Mouse (Mus musculus) intestine, embryonic 14.5 days (tissue): Measurements from ENCODE around the gene B4galnt1. TPM values are rescaled to one million over a fixed set of nuclear protein-coding genes. Genes with fewer than 3 reads are reported as not detected.
A peak's percentile ranks its signal among the peaks of the same experiment; 100 is the strongest.
"Not testable (repeated sequence)": the region's sequence is repeated elsewhere in the genome, so short reads cannot be mapped to it uniquely, and the experiment has no call there.

Experiments
- ATAC-seq: fragments of 200-750 bp; cut with Nextera tagmentation; replicated peaks from 2 replicates; pipeline ENCODE4 v1.8.0; 2017; ENCODE audit warnings: low read depth, moderate number of reproducible peaks, moderate TSS enrichment, moderate library complexity; ENCODE audit not compliant: low FRiP score, low TSS enrichment
- DNase-seq: peaks from one replicate; pipeline ENCODE4 v3.0.0-alpha.2; 2018; ENCODE audit warnings: low spot score
- H3K27ac ChIP-seq: fragments of 300-500 bp; sonication (generic); 2 replicates; pipeline ENCODE4 v1.5.1; 2014; ENCODE audit warnings: low read depth, mild to moderate bottlenecking, control low read depth
- H3K27me3 ChIP-seq: fragments of 300-500 bp; sonication (generic); replicated peaks from 2 replicates; pipeline ENCODE4 v1.6.1; 2014; ENCODE audit warnings: low read length, control low read depth; ENCODE audit not compliant: control insufficient read depth, insufficient read depth
- H3K36me3 ChIP-seq: fragments of 300-500 bp; sonication (generic); 2 replicates; pipeline ENCODE4 v1.6.1; 2014; ENCODE audit warnings: low read length, control low read depth; ENCODE audit not compliant: control insufficient read depth, insufficient read depth
- H3K4me1 ChIP-seq: fragments of 300-500 bp; sonication (generic); replicated peaks from 2 replicates; pipeline ENCODE4 v1.6.1; 2014; ENCODE audit warnings: low read length, control low read depth, mixed read lengths; ENCODE audit not compliant: control insufficient read depth, insufficient read depth
- H3K4me2 ChIP-seq: fragments of 300-500 bp; sonication (generic); 2 replicates; pipeline ENCODE4 v1.6.1; 2014; ENCODE audit warnings: low read length
- H3K4me3 ChIP-seq: fragments of 300-500 bp; sonication (generic); 2 replicates; pipeline ENCODE4 v1.5.1; 2014; ENCODE audit warnings: low read depth, low read length, control low read depth, mixed read lengths
- H3K9ac ChIP-seq: fragments of 300-500 bp; sonication (generic); 2 replicates; pipeline ENCODE4 v1.6.1; 2014; ENCODE audit warnings: mild to moderate bottlenecking, low read length
- H3K9me3 ChIP-seq: fragments of 300-500 bp; sonication (generic); 2 replicates; pipeline ENCODE4 v1.6.1; 2016; ENCODE audit warnings: low read length, control low read depth; ENCODE audit not compliant: control insufficient read depth
- WGBS: fragments of 180-500 bp; shearing (Covaris S2); extraction: QIAGEN DNeasy Blood & Tissue Kit; methylation state at CpG from one replicate; pipeline ENCODE4 v1.1.7; 2014; 5-methylcytosine and 5-hydroxymethylcytosine counted together
- polyA plus RNA-seq: library from polyadenylated mRNA; unstranded; fragments of >200 nt; fragmentation: Nextera tagmentation; extraction: Ambion mirVana; gene quantifications from 2 replicates; pipeline ENCODE4 v1.2.1, GENCODE M21; 2014

The B4galnt1 gene
- polyA plus RNA-seq, 1 experiment from 2014 or later = 66.0 TPM

DNA sequence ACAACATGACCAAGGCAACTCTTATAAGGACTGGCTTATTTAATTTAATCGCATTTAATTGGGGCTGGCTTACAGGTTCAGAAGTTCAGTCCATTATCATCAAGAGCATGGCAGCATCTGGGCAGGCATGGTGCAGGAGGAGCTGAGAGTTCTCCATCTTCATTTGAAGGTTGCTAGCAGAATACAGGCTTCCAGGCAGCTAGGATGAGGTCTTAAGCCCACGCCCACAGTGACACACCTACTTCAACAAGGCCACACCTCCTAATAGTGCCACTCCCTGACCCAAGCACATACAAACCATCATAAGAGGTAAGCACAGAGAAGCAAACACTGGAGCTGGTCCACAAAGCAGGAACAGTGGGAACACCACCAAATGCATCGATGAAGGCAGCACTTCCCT is 13.8 kb upstream of the B4galnt1 start:
- not testable (repeated sequence) for H3K4me1 ChIP-seq, H3K4me3 ChIP-seq, DNase-seq, H3K4me2 ChIP-seq, H3K9me3 ChIP-seq, H3K27me3 ChIP-seq, H3K36me3 ChIP-seq, ATAC-seq, H3K27ac ChIP-seq, H3K9ac ChIP-seq
- 92% methylated on average over 3 of the region's 3 CpGs for whole genome bisulfite sequencing

DNA sequence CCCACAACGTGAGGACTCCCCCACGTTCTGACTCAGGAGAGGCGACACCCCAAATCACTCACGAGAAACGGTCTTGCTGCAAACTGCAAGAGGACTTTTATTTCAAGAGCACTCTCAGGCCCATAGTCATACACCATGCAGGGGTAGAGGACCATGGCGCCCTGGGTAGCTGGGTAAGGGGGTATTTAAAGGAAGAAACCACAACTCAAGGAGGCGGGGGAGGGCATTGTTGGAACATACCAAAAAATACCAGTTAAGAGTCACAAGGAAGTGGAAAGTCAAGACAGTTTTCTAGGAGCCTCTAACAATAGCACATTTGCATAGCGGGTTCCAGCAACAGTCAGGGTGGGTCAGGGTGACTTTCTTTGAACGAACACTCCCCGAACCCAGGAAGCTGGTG is 12.5 kb upstream of the B4galnt1 start:
- WGBS = 86% methylated on average over 10 of the region's 10 CpGs
- H3K27ac ChIP-seq, H3K9me3 ChIP-seq, H3K4me1 ChIP-seq, H3K4me3 ChIP-seq, H3K36me3 ChIP-seq, DNase-seq, ATAC-seq, H3K27me3 ChIP-seq, H3K4me2 ChIP-seq, H3K9ac ChIP-seq: not testable (repeated sequence)

DNA sequence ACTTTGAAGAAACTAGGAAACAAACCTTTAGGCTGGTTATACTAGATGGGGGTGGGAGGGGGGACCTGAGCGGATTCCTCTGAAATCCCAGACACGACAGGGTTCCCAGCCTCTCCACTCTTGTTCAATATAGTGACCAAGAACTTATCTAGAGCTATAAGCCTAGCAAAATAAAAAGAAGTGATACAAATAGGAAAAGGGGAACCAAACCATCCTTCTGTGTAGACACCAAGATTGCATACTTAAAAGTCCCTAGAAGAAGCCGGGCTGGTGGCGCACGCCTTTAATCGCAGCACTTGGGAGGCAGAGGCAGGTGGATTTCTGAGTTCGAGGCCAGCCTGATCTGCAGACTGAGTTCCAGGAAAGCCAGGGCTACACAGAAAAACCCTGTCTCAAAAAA is 11.7 kb upstream of the B4galnt1 start:
- no peak for DNase-seq
- H3K27me3 ChIP-seq = no peaks in the 10 kb centered on the region
- no peak overlapping the region for H3K4me3 ChIP-seq
- H3K27ac ChIP-seq = no peak overlapping the region
- H3K4me1 ChIP-seq = no peaks in the 10 kb centered on the region
- WGBS = 94% methylated on average over 7 of the region's 7 CpGs
- no peak for ATAC-seq
- no peaks in the 10 kb centered on the region for H3K36me3 ChIP-seq
- H3K9ac ChIP-seq = no peak overlapping the region
- H3K4me2 ChIP-seq = no peak overlapping the region
- H3K9me3 ChIP-seq = no peaks in the 10 kb centered on the region

DNA sequence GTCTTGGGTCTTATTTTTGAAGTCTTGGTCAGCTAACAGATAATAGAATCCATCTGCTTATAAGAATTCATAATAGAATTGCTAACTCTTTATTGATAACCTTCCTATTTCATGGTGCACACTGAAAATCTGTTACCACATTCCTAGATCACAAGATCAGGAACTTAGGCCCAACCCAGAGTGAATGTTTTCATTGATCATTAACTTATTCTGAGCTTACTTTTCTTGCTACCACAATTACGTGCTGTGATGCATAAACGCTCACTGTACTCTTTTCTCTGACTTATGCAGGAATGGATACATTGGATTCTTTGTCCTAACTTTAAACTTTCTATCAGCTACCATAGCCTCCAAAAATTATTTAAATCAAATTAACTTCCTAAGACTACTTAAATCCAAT is 10.8 kb upstream of the B4galnt1 start:
- Histone ChIP-seq H3K9me3 (no peaks in the 10 kb centered on the region), H3K9ac (no peak overlapping the region), H3K27me3 (no peaks in the 10 kb centered on the region), H3K4me1 (no peaks in the 10 kb centered on the region), H3K4me2 (no peak overlapping the region), H3K27ac (no peak overlapping the region), H3K4me3 (no peak overlapping the region), H3K36me3 (no peaks in the 10 kb centered on the region)
- WGBS = 87% methylated on average over 2 of the region's 2 CpGs
- DNase-seq (no peak), ATAC-seq (no peak)

DNA sequence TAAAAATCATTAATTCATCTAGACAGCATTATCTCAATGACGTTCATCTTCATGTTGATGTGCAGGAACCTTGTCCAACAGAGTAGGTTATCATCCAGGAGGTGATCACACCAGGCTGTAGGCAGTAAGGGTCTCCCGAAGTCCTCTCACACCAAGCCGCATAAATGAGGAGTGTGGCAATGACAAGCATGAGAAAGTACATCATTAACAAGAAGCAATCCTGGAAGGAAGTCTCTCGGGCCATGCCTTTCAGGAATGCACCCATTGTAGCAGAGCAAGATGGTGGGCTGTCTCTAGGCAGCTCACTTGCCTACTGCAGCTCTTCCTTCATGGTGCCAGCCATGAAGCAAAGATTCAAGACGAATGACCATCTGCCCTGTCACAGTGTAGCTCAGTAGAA is 10.4 kb upstream of the B4galnt1 start:
- H3K4me2 ChIP-seq = no peak overlapping the region
- DNase-seq (no peak), ATAC-seq (no peak)
- no peaks in the 10 kb centered on the region for H3K9me3 ChIP-seq
- no peak overlapping the region for H3K27ac ChIP-seq
- H3K9ac ChIP-seq = no peak overlapping the region
- H3K4me3 ChIP-seq = no peak overlapping the region
- WGBS = 88% methylated on average over 5 of the region's 5 CpGs
- H3K27me3 ChIP-seq = no peaks in the 10 kb centered on the region
- no peaks in the 10 kb centered on the region for H3K36me3 ChIP-seq
- no peaks in the 10 kb centered on the region for H3K4me1 ChIP-seq

DNA sequence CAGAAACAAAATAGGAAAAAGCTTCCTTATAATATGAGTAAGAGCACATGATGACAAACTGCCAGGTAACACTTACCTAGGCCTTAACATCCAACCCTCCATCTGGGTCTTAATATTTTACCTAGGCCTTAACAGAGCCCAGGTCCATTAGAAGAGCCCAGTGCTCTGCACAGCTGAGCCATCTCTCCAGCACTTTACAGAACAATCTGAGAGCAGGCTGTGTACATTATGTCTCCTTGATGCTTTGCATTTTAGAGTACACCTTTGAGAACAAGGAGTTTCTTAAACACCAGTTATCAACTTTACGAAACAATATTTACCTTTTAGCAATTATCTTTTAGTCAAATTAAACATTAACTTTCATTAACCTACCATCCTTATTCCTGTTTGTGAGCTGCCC is 8.9 kb upstream of the B4galnt1 start:
- H3K27ac ChIP-seq = peak overlapping the region; percentile 18; the same call in 1 of the 2 replicates
- DNase-seq = no peak
- no peaks in the 10 kb centered on the region for H3K9me3 ChIP-seq
- H3K4me3 ChIP-seq = no peak overlapping the region
- H3K4me2 ChIP-seq = no peak overlapping the region
- H3K4me1 ChIP-seq = no peaks in the 10 kb centered on the region
- H3K9ac ChIP-seq = no peak overlapping the region
- WGBS = 64% methylated on average over 1 of the region's 1 CpGs
- ATAC-seq = peak; percentile 21; the same call in 1 of the 2 replicates
- no peaks in the 10 kb centered on the region for H3K36me3 ChIP-seq
- no peaks in the 10 kb centered on the region for H3K27me3 ChIP-seq

DNA sequence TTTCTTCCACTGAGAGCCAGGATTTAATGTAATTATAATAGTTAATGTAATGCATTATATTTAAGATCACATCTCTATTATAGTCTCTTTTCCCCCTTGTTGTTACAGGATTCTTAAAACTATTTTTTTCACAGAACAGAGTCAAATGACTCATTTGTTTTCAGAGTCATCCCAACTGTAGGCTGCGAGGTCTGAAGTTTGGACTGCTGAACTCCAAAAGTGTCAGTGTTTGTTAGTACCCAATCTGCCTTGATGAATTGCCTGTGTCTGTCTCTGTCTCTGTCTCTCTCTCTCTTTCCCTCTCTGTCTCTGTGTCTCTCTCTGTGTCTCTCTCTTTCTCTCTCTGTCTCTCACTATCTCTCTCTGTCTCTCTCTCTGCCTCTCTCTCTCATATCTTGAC is 8.5 kb upstream of the B4galnt1 start:
- H3K4me2 ChIP-seq = no peak overlapping the region
- no peaks in the 10 kb centered on the region for H3K36me3 ChIP-seq
- H3K27ac ChIP-seq = no peak overlapping the region
- 60% methylated on average over 1 of the region's 1 CpGs for WGBS
- no peaks in the 10 kb centered on the region for H3K9me3 ChIP-seq
- DNase-seq (no peak), ATAC-seq (no peak)
- H3K27me3 ChIP-seq = no peaks in the 10 kb centered on the region
- H3K4me3 ChIP-seq = no peak overlapping the region
- H3K4me1 ChIP-seq = no peaks in the 10 kb centered on the region
- no peak overlapping the region for H3K9ac ChIP-seq

DNA sequence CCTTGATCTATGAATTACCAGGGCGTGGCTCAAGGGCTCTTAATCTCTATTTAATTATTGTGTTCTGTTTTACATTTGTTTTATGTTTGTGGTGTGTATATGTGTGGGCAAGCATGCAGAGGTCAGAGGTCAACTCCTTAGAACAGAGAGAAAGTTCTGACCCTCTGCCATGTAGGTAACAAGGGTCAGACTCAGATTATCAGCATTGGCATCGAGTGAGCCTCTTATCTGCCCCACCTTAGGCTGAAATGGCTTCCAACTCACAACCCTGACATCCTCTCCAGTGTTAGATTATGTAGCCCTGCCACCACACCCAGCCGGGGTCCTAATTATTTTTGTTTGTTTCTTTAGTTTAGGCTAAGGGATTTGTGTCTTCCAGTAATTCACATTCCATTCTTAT is 6.6 kb upstream of the B4galnt1 start:
- Histone ChIP-seq H3K9ac (no peak overlapping the region), H3K27me3 (no peaks in the 10 kb centered on the region), H3K4me2 (no peak overlapping the region), H3K4me3 (no peak overlapping the region), H3K36me3 (no peaks in the 10 kb centered on the region), H3K9me3 (no peaks in the 10 kb centered on the region), H3K27ac (no peak overlapping the region), H3K4me1 (no peaks in the 10 kb centered on the region)
- ATAC-seq (no peak), DNase-seq (no peak)
- 56% methylated on average over 3 of the region's 3 CpGs for WGBS

DNA sequence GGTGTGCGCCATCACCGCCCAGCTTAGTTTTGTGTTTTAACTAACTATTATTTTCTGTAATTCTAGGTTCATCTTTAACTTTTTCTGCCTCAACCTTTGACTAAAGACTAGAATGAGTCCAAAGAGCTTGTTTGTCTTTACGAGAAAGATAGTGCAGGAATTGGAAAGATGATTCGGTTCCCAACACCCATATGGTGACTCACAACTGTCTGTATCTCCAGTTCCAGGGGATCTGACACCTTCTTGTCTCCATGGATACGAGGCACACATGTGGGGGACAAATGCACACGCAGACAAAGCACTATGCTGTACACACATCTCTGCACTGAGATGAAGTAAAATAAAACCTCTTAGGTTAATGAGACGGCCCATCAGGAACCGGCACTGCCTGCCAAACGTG is 4.9 kb upstream of the B4galnt1 start:
- Histone ChIP-seq H3K9me3 (no peaks in the 10 kb centered on the region), H3K4me3 (no peak overlapping the region), H3K4me1 (peaks cover 4% of the 10 kb centered on the region; the same call in 1 of the 2 replicates), H3K36me3 (no peaks in the 10 kb centered on the region), H3K4me2 (no peak overlapping the region), H3K9ac (no peak overlapping the region), H3K27ac (no peak overlapping the region), H3K27me3 (no peaks in the 10 kb centered on the region)
- DNase-seq (no peak), ATAC-seq (no peak)
- 85% methylated on average over 9 of the region's 9 CpGs for WGBS
